Mouse (Mus musculus) CD4-positive, CD25-positive, alpha-beta regulatory T cell, adult 4 months (primary cell): ENCODE data around the gene Arvcf. TPM values are rescaled to one million over a fixed set of nuclear protein-coding genes. Genes with fewer than 3 reads are reported as not detected.

Experiments used
- ATAC-seq: one replicate; pipeline ENCODE4 v1.8.0; 2017
- polyA plus RNA-seq, 2 experiments: library from polyadenylated mRNA; unstranded; fragments of 100-300 nt; shearing (Covaris generic); gene quantifications; one replicate each; pipeline ENCODE4 v1.2.1; 2017

The Arvcf gene
- polyA plus RNA-seq, 2 experiments from 2014 or later = 0.91 TPM; not detected in 1

- no peak for ATAC-seq
Measured at GRCm38 (mm10) chr16:18388583-18389435, 40.8 kb downstream of the Arvcf start.

- ATAC-seq = no peak
Measured at GRCm38 (mm10) chr16:18390399-18390798, 42.4 kb downstream of the Arvcf start.

GRCm38 (mm10) chr16:18391127-18391526, 43.1 kb downstream of the Arvcf start:
- ATAC-seq = no peak

GRCm38 (mm10) chr16:18391728-18392127, 43.7 kb downstream of the Arvcf start:
- ATAC-seq = no peak

GRCm38 (mm10) chr16:18392469-18393426, 44.8 kb downstream of the Arvcf start:
- ATAC-seq = peak; percentile 84

GRCm38 (mm10) chr16:18393595-18393994, 45.6 kb downstream of the Arvcf start:
- no peak for ATAC-seq

GRCm38 (mm10) chr16:18394056-18394455, 46.1 kb downstream of the Arvcf start:
- ATAC-seq = no peak

- no peak for ATAC-seq
Measured at GRCm38 (mm10) chr16:18394777-18395619, 47.0 kb downstream of the Arvcf start.

- no peak for ATAC-seq
Measured at GRCm38 (mm10) chr16:18395620-18396036, 47.6 kb downstream of the Arvcf start.

- no peak for ATAC-seq
Measured at GRCm38 (mm10) chr16:18396201-18396600, 48.2 kb downstream of the Arvcf start.

GRCm38 (mm10) chr16:18396791-18397621, 49.0 kb downstream of the Arvcf start:
- no peak for ATAC-seq

- no peak for ATAC-seq
Measured at GRCm38 (mm10) chr16:18400028-18400427, 52.0 kb downstream of the Arvcf start.

GRCm38 (mm10) chr16:18400472-18401216, 52.7 kb downstream of the Arvcf start:
- no peak for ATAC-seq

GRCm38 (mm10) chr16:18403285-18403684, 55.3 kb downstream of the Arvcf start:
- no peak for ATAC-seq

- ATAC-seq = no peak
Measured at GRCm38 (mm10) chr16:18405091-18405854, 57.3 kb downstream of the Arvcf start.

GRCm38 (mm10) chr16:18405876-18406275, 57.9 kb downstream of the Arvcf start:
- no peak for ATAC-seq

- ATAC-seq = peak; percentile 41
Measured at GRCm38 (mm10) chr16:18406293-18406692, 58.3 kb downstream of the Arvcf start.

GRCm38 (mm10) chr16:18407912-18408311, 59.9 kb downstream of the Arvcf start:
- ATAC-seq = no peak

- no peak for ATAC-seq
Measured at GRCm38 (mm10) chr16:18409776-18410175, 61.8 kb downstream of the Arvcf start.

GRCm38 (mm10) chr16:18410418-18410817, 62.4 kb downstream of the Arvcf start:
- ATAC-seq = no peak
